Mouse (Mus musculus) lung, postnatal 36 days (tissue): ENCODE results near the gene Traf4.

Source experiments
- DNase-seq: peaks from one replicate; pipeline ENCODE4 v3.0.0; 2022; ENCODE audit warnings: mixed read lengths

The Traf4 gene

DNA sequence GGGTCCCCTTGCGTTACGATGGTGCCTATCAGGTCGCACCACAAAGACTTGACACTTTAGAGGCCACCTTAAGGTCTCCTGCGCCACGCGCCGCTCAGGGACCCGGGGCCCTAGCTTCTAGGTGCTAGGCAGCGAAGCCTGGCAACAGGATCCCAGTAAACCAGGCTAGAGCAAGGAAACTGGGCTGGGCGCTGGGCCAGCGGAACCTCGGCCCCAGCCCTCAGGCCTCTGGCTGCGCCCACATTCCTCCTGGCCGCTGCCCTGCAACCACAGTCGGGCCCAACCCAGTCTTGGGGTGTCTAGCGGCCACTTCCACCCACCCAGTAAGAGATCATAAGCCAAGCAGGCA lies 346 bp upstream of the Traf4 start:
- peak; percentile 79 for DNase-seq

DNA sequence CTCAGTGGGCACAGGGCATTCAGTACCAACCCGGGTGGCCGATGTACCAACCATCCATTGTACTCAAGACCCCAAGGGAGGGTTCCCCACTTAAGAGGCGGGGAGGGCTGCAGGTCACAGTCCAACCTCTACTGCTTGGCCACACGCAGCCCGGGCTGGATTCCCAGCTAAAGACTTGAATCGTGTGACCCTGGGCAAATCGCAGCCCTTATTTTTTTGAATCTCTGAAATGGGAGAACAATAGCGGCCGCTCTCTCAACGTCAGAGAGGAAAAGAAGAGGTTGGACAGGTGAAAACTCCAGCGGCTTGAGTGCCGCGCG lies 825 bp downstream of the Traf4 start:
- DNase-seq = no peak

DNA sequence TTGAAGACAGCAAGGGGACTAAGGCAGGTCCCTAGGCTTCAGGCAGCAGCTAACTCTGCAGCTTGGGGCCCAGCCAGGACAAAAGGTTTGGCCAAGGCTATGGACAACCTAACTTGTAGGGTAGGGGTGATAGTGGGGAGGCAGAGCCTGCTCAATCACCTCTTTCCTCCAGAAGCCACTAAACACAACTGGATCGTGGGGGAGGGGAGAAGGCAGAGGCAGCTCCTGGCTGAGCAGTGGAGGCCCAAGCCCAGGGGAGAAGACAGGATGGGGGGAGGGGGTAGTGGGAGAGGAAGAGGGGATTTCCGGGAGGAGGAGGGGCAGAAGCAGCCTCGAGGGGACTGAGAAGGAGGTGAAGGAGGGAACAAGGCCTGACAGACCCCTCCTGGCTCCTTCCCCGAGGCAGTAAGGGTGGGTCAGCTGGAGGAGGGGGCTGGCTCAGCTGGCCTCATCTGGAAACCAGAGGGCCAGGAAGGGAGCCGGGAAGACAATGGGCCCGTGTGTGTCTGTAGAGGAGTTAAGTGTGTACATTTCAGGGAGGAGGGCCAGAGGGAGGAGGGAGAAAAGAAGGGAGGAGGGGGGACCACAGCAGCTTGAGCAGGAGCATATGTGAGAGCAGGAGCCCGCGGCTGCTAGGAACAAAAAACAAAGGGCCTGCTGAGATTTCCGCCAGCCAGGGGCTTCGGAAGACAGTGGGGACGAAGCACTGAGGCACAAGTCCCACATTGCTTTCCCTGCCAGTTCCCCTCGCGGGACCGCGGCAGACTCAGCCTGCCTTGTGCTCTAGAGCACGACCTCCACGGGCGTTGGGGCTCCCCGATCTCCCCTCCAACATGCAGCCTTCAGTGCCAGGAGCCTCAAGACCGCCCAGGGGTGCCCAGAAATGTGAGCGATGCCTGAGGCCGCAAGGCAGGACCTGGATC lies 1.4 kb downstream of the Traf4 start:
- DNase-seq = peak; percentile 50

DNA sequence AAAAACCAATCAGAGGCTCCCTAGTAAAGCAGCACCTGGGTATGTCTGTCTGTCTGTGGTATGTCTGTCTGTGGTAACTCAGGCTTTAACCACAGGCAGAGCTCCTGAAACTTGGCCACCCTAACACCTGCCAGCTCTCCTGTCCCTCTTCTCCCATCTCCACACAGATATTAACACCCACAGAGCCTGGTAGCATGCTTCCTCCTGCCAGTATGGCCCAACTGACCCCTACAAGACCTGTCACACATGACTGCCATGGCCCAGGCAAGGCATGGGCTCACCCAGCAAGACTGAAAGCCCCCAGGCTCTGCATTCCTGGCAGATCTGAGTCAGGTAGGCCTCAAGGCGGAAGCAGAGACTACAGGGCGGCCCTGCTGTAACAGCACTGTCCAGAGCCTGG lies 2.3 kb downstream of the Traf4 start:
- no peak for DNase-seq

DNA sequence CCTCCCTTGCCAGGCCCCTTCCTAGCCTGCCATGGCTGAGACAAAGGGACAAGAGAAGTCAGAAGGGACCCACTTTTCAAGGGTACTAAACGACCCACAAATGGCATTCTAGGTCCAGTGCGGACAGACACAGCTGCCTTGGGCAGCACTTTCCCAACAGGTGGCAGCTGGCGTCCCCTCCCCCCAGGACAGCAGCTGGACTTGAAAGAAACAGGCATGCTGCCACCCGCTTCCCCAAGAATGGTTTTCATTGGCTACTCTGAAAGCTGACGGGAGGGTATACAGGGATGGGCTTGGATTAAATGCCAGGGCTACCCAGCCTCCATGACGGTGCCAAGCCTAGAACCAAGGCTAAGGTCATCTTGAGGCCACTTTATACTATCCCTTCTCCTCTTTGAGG lies 2.9 kb downstream of the Traf4 start:
- peak; percentile 37 for DNase-seq

DNA sequence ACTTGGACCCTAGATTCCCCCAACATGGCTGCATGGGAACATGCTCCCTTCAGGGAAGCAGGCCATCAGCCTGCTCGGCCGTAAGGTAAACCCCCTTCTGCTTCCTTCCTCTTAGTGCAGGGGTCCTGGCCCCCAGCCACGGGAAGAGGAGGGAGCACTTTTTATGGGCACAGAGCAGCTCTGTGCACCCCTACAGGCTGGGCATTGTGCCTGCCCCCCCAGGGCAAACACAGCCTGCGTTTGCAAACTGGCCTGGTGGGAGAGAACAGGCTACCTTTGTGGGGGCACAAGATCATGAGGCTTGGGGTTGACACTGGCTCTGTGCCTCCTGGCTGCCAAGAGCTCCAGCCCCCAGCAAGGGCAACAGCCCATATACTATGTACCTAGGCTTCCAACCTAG lies 3.4 kb downstream of the Traf4 start:
- no peak for DNase-seq

DNA sequence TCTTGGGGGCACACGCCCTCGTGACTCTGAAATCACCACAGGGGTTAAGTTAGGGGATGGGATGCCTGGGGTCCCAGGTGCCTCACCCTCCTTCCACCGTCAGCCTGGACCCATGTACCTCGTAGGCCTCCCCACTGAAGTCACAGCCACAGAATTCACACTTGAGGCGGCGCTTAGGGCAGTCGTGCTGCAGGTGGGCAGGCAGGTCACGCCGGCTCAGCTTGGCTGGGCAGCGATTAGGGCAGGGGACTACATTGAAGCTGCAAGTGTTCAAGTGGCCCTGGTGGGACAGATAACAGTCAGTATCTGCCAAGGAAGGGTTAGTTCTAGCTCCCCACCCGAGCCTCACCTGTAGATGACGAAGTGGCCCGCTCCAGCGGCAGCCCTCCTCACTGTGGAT lies 4.2 kb downstream of the Traf4 start:
- DNase-seq = no peak

DNA sequence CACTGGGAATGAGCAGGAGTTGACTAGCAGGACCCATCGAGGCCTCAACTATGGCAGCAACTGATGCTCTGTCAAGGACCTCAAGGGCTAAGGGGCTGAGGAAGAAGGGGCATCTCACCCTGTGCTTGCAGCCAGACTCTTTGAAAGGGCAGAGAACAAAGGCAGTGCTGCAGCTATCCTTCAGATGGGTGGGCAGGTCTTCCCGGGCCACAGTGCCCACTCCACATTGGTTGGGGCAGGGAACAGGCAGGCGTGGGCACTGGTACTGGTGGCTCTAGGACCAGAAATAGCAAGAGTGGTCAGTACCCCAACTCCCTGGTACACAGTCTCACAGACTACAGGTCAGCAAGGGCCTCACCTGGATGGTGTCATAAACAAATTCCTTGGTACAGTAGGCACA lies 4.7 kb downstream of the Traf4 start:
- no peak for DNase-seq

DNA sequence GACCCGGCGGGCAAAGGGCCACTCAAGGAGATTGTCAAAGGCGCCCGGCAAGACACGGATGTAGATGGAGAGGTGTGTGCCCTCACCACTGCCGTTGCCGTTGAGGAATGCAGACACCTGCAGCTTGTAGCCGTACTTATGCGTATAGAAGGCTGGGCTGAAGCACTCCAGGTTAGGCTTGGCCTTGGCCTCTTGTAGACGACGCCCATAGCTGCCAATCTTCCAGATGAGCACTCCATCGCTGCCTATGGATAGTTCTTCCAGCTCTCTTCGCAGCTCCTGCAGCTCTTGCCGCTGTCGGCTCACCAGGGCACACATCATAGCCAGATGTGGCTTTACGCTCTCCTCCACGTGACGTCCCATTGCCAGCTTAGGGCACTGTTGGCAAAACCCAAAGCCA lies 5.2 kb downstream of the Traf4 start:
- no peak for DNase-seq

DNA sequence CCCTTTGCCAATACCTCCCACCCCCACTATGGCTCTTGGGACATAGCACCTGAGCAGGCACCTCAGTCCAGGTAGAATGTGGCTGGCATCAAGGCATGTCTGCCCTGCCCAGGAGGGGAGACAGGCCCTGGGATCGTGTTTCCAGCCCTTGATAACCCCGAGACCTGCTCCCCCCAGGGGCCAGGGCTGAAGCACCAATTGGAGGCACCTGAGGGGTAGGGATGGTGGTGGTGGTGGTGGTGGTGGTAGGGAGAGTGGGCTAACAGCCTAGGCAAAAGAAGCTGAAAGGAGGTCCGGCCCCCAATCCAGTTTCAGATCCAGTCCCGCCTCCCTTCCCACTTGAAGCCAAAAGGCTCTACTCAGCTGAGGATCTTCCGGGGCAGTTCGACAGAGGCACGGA lies 5.8 kb downstream of the Traf4 start:
- DNase-seq = no peak

DNA sequence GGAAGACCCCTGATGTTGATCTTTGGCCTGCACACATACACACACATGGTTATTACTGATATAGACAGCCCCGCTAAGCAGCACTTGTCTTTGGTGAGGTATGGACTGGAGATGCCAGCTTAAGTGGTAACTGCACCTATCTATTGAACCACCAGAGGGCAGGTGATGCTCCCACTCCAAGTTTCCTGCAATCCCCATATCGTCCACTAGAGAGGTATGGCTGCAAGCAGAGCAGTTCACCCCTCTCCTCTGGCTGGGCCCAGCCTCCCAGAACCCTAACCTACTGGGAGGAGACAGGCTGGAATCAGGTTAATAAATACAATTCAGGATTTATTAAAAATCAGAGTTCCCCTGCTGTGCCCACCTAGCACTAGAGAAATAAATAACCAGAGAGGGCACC lies 6.3 kb downstream of the Traf4 start:
- DNase-seq = peak; percentile 95

DNA sequence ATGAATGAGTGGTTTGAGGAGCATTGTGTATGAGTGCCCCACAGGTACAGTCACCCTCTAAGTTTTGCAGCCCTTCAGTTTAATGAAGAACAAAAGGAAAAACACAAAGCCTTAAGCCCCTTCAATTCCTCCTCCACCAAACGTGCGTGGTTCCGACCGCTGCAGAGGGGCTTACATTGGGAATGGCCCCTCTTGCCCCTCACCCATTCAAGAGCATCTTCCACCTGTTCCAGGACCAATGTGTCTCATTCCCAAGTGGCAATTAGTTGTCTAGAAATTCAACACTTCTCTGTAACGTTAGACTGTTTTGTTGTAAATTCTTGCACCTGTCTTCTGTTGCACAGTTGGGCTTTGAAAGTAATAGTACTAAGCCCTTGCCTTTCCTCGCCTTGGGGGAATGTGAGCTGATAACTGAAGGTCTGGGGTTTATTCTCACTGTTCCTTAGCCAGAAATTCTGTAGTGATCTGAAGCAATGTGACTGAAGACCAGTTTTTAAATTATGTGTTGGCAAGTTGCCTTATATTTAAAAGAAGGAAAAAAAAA lies 9.2 kb downstream of the Traf4 start:
- DNase-seq = no peak

DNA sequence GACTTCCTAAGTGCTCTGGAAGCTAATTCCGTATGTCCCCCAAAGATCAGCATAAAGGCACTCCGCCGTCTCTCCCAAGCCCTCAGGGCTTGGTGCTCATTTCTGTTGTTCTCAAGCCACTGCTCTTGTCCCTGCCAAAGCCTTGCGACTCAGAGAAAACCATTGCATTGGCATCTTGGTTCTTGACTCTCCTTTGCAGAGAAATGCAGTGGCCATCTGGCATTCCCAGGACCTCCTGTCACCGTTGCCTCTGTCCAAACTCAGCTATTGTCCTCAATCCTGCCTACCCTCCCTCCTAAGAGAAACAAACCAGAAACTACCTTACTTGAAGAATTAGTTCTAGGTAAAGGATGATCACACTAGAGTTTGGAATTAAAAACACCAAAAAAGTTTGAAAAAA lies 9.7 kb downstream of the Traf4 start:
- DNase-seq = no peak

DNA sequence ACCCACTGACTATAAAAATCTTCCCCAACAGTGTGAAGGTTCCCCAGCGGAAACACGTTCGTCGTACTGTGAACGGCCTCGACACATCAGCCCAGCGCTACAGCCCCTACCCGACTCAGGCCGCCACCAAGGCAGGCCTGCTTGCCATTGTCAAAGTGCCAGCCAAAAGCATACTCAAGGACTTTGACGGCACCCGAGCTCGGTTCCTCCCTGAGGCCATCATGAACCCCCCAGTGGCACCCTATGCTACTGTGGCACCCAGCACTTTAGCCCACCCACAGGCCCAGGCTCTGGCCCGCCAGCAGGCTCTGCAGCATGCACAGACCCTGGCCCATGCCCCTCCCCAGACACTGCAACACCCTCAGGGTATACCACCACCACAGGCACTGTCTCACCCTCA lies 11.6 kb downstream of the Traf4 start:
- DNase-seq = no peak

DNA sequence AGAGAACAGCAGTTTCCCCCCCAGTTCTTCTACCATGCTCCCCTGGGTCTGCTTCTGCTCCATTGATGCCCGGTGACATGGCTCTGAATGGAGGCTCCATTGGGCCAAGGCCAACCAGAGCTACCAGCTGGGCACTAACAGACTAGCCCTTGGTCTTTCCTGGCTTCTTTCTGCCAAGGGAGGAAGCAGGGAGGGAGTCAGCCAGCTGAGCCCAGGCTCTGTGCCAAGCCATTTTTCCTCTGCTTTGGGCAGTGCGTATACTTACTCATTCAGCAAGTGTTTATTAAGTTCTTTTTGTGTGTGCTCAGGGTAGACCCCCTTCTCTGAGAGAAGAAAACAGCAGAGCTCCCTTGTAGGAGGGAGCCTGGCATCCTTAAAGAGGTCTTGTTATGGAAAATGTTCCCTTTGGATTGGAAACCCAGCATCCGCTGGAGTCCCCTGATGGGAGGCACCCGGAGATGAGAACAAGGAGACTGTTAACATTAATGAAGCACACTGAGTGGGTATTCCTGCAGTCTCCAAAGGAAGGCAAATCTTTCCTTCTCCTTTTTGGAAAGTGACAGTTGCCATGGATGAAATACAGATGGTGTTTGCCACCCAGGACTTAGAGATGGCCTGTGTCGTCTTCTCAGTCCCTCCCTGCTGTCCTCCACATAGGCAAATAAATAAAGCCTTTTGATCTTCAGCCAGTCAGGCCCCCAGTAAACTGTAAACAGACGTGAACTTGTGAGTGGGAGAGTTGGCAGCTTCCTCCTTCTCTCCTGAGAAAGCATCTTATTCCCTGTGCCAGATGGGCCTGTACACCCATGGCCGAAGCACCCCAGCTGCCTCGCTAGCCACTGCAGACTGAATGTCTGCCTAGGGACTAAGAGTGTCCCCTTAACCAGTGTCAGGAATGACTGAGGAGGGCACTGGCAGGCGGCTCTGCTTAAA lies 12.8 kb downstream of the Traf4 start:
- DNase-seq = peak; percentile 84

DNA sequence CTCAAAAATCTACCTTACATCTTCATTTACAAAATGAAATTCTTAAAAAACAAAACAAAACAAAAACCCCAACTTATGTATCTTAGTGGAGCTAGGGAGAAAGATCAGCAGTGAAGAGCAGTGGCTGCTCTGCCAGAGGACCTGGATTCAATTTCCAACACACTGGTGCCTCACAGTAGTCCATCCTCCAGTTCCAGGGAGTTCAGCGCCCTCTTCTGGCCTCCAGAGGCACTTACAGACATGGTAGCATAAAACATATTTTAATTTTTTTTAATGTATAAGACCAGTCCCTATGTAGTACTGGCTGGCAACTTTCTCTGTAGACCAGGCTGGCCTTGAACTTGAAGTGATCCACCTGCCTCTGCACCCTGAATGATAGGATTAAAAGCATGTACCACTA lies 14.2 kb downstream of the Traf4 start:
- DNase-seq = peak; percentile 31

DNA sequence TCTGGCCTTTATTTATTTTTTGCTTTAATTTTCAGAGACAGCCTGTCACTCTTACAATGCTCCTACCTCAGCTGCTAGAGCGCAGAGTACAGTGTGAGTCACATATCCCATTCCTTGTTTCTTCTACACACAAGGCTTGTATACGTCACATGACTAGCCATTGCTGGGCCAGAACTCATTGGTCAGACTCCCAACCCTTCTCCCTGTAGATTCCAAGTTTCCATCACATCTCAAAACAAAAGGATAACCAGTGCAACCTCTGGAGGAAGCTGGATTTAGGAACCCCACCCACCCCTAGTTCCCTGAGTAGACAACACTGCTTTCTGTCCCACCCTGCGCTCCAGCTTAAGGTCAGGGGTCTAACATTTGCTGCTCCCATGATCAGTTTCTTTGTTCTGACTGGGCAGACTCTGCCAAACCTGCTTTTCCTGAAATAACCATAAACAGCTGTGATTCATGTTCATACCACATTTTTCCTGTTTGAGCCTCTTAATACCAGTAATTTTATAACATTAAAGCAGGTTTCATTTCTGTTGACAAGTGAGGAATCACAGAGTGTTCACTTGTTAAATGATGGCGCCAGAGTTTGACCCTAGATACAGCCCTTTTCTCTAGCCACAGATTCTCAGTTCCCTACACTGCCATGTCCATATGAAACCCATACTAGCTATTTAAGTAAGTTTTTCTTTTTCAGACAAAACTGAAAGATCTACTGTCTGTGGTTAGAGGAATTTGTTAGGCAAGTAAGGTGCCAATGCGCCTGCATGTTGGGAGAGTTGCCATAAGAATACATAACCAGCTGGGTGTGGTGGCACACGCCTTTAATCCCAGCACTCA lies 18.5 kb downstream of the Traf4 start:
- DNase-seq = peak; percentile 52

DNA sequence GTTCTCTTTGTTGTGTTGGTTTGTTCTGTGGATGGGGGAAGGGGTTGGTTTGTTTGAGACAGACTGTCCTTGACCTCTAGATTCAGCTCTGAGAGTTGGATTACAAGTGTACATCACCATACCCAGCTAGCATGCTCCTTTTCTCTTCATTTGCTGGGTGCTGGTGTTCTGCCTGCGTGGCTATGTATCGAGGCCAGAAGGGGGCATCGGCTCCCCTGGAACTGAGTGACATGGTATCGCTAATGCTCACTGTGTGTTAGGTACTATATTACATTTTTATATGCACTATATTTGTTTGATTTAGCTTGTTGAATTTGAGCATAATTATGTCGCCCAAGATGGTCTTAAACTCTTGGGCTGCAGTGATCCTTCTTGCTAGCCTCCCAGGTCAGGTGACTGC lies 19.2 kb downstream of the Traf4 start:
- DNase-seq = no peak

DNA sequence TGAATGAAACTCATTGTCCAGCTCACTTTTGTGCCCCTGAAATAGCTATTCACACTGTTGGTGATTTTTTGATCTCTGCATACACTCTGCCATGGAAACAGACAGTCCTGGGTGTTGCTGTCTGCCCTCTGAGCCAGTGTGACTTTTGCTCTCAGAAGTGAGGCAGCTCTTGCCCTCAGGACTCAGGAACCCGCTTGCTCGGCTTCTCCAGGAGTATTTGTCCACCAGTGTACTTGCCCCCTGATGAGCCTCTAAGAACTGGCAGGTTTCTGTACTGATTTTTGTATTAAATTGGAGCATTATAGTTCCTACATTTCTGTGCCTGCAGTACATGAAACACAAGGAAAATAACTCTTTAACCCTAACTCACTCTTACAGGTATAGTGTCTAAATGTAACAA lies 21.9 kb downstream of the Traf4 start:
- DNase-seq = no peak

DNA sequence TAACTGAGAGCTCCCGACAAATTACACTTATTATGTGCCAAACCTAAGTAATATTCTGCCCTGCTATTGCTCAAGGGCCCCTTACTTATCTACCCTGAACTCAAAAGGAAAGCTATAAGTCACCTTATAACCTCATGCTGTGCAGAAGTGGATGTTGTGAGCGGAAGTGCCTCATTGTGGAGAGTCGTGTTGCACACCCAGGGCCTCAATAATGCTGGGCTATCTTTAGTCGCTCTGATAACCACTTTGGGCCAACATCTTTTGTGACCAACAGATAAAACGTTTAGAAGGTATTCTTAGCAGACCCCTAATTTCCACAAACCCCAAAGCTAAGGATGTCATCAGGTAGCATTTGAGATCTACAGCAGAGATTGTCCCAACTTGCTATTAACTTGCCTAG lies 24.7 kb downstream of the Traf4 start:
- DNase-seq = no peak

DNA sequence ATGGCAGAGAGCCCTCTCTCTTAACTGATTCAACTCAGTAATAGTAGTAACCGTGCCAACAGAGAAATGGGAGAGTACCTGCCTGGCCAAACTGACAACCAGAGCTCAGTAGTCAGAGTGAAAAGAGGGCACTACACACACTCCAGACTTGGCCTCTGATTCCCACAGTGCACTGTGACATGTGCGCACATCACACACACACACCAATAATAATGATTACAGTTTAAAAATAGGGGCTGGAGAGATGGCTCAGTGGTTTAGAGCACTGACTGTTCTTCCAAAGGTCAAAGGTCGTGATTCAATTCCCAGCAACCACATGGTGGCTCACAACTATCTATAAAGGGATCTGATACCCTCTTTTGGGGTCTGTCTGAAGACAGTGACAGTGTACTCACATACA lies 27.4 kb downstream of the Traf4 start:
- no peak for DNase-seq

DNA sequence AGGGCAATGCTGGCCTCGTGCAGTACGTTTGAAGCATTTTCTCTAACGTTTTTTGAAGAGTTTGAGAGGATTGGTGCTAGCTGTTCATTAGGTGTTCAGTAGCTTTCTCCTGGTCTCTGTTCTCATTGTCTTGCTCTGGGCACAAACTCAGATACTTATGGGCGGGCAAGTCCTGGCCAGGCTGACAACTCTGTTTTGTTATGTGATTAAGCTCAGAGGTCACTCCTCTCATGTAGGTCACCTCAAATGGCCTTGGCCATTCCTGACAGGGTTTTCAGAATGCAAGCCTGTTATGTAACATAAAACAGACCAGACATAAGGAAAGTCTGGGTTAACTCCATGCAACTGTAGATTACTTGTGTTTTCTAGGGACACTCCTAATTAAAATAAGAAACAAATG lies 27.8 kb downstream of the Traf4 start:
- no peak for DNase-seq

DNA sequence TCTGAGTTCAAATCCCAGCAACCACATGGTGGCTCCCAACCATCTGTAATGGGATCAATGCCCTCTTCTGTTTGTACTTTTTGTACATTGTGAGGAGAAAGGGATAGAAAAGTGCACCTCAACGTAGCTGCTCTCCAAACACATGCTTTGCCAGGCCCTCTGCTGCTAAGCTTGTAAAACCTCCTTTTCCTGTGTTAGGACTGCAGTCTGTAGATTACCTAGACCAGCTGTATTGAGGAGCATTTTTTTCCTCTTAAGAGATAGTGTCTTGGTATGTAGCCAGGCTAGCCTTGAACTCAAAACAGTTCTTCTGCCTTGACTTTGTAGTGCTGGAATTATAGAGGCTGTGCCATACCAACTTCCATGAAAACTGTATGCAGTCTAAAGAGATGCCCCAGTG lies 29.3 kb downstream of the Traf4 start:
- no peak for DNase-seq
